Mouse (Mus musculus) E14TG2a.4 (cell line): ENCODE results near the gene Mmel1.

Source experiments
- H3K27me3 ChIP-seq: 2 replicates; pipeline ENCODE4 v1.6.1; 2014; ENCODE audit warnings: low read length, control low read depth; ENCODE audit not compliant: insufficient read depth
- H3K36me3 ChIP-seq: 2 replicates; pipeline ENCODE4 v1.6.1; 2014; ENCODE audit warnings: low read length, control low read depth; ENCODE audit not compliant: insufficient read depth
- H3K4me1 ChIP-seq: replicated peaks from 2 replicates; pipeline ENCODE4 v1.6.1; 2014; ENCODE audit warnings: low read depth, low read length, control low read depth
- H3K4me3 ChIP-seq: replicated peaks from 2 replicates; pipeline ENCODE4 v1.5.1; 2014; ENCODE audit warnings: mild to moderate bottlenecking, low read length
- H3K9me3 ChIP-seq: 2 replicates; pipeline ENCODE4 v1.6.1; 2014; ENCODE audit warnings: low read length, control low read depth
- CTCF ChIP-seq: conservative IDR thresholded peaks from 2 replicates; pipeline ENCODE4 v1.5.1; 2014; ENCODE audit warnings: low read length
- NANOG ChIP-seq: IDR thresholded peaks from 2 replicates; pipeline ENCODE4 v1.6.1; 2014; ENCODE audit warnings: borderline replicate concordance, low read length, mixed read lengths
- POU5F1 ChIP-seq: IDR thresholded peaks from 2 replicates; pipeline ENCODE4 v1.6.1; 2014; ENCODE audit warnings: low read length, borderline replicate concordance

Mmel1 gene

DNA sequence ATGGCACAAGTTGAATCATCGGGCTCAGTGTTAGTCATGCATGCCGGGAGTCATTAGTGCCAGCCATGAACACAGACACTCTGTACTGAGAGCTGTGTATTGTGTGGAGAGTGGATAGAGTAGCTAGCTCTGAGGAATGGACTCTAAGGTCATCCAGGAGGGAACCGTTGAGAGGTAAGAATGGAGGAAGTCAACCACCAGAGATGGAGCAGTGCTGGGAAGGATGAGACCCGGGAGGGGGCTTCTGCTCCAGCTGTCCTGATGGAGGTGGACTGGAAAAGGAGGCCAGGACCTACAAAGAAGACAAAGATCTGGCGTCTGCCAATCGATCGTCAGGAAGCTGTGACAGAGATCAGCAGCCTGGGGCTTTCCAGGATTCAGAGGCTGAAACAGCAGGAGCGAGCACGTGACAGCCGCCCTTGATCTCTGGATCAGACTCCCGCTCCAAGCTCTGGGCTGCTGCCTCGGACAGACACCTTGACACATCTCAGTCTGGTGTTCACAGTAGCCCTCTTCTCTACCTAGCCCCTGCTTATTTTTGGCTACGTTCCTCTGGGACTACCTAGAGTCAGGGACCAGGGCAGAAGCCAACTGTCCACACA is 64.0 kb downstream of the Mmel1 start:
- no peaks in the 10 kb centered on the region for H3K9me3 ChIP-seq
- H3K4me3 ChIP-seq = no peak overlapping the region
- peaks cover 27% of the 10 kb centered on the region for H3K27me3 ChIP-seq
- no peaks in the 10 kb centered on the region for H3K36me3 ChIP-seq
- peaks cover 7% of the 10 kb centered on the region for H3K4me1 ChIP-seq
- no peak for TF ChIP-seq NANOG
- no peak for TF ChIP-seq CTCF
- no peak for TF ChIP-seq POU5F1

DNA sequence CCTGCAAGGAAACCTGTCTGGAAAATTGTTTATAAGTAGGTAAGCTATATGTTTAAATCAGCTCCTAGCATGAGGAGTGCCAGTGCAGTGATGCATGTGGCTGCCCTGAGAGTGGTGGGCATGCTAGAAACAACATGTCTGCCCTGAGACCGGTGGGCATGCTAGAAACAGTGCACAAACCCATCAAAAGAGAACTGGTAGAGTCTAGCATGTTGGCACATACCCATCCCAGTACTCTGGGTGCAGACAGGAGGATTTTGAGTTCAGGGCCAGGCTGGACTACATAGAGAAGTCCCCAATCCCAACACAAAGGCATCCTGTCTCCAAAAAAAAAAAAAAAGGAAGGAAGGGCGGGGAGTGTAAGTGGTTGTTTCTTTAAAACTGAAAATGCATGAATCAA is 65.4 kb downstream of the Mmel1 start:
- no peaks in the 10 kb centered on the region for H3K36me3 ChIP-seq
- TF ChIP-seq NANOG (no peak), CTCF (no peak), POU5F1 (no peak)
- peaks cover 26% of the 10 kb centered on the region for H3K27me3 ChIP-seq
- H3K9me3 ChIP-seq = no peaks in the 10 kb centered on the region
- no peak overlapping the region for H3K4me3 ChIP-seq
- H3K4me1 ChIP-seq = 0 out of 2 replicates have a peak, but pooled peaks cover 3% of the 10 kb centered on the region

DNA sequence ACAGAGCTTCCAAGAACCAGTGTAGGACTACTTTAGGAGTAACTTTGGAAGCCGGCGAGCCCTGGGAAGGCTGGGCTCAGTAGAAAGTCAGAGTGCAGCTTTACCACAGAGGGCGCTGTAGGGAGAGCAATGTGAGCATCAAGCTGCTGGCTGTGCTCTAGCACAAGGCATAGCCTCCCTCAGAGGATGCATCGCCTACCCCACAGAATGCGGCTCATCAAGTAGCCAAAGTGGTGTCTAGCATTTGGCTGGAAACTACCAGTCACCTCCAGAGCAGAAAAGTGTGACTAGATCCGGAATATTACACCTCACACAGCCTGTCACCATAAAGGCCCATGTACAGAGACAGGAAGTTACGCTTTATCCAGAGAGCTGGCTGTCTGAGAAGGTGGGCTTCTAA is 66.4 kb downstream of the Mmel1 start:
- Histone ChIP-seq H3K27me3 (peaks cover 21% of the 10 kb centered on the region), H3K9me3 (no peaks in the 10 kb centered on the region), H3K36me3 (no peaks in the 10 kb centered on the region), H3K4me1 (0 out of 2 replicates have a peak, but pooled peaks cover 3% of the 10 kb centered on the region), H3K4me3 (no peak overlapping the region)
- TF ChIP-seq CTCF = peak; percentile 33
- no peak for TF ChIP-seq NANOG
- no peak for TF ChIP-seq POU5F1

DNA sequence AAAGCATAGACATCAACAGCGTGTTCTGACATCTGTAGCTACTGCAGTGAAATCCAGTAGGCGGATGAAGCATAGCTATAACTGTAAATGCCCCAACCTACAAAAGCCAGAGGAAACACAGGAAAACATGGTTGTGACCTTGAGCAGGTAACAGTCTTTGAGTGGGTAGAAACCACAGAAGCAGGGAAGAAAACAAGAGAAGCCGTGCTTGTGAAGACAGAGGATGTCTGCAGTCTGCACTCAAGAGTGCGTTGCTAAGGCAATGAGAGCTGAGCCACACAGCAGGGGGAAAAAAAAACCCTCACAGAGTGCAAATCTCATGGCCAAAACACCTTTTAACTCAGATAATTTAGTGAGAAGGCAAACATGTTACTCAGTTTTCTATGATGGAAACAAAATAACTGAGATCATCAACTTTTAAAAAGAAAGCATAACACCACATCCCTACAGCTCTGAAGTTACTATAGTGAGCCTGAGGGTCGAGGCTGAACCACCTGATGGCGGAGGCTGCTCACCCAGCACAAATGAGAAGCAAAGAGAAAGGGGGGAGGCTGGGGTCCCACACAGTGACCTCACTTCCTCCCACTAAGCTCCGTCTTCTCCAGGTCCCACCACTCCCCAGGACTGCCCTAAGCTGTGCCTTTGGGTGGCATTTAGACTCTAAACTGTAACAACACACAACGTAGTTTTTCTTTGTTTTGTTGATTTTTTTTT is 67.3 kb downstream of the Mmel1 start:
- TF ChIP-seq NANOG = no peak
- TF ChIP-seq CTCF = no peak
- no peak for TF ChIP-seq POU5F1
- Histone ChIP-seq H3K36me3 (no peaks in the 10 kb centered on the region), H3K9me3 (no peaks in the 10 kb centered on the region), H3K4me1 (peaks cover 5% of the 10 kb centered on the region), H3K4me3 (no peak overlapping the region), H3K27me3 (peaks cover 21% of the 10 kb centered on the region)

DNA sequence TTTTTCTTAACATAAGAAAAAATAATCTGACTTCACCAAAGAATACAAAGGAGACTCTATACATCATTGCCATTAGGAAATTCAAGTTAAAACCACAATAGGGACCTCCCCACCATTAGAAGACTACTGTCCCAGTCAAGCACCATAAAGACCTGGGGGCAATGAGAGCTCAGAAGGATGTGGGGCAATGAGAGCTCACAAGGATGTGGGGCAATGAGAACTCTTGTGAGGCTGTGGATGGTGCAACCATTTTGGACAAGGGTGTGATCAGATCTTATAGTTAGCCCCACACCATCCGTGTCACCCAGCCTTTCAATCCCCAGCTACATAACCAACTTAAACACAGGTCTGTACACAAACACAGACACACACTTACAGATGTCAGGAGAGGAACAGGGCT is 68.4 kb downstream of the Mmel1 start:
- no peak overlapping the region for H3K4me3 ChIP-seq
- no peaks in the 10 kb centered on the region for H3K36me3 ChIP-seq
- peaks cover 11% of the 10 kb centered on the region for H3K4me1 ChIP-seq
- TF ChIP-seq NANOG (no peak), CTCF (no peak), POU5F1 (no peak)
- H3K27me3 ChIP-seq = peaks cover 17% of the 10 kb centered on the region
- no peaks in the 10 kb centered on the region for H3K9me3 ChIP-seq

DNA sequence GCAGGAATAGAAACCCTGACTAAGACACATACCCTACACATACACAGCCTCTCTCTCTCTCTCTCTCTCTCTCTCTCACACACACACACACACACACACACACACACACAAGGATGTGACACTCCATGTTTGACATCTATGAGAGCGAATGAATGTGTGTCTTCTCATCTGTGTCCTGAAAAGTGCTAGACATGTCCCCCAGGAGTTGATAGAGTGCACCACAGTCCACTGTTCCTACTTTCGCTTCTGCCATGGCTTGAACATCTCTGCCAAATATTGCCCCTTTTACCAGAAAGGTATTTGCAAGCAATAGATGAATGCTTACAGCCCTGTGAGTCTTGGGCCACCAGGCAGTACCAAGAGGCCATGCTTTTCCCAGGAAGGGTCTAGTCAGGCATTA is 70.8 kb downstream of the Mmel1 start:
- Histone ChIP-seq H3K27me3 (0 out of 2 replicates have a peak, but pooled peaks cover 2% of the 10 kb centered on the region), H3K36me3 (no peaks in the 10 kb centered on the region), H3K4me3 (no peak overlapping the region), H3K9me3 (no peaks in the 10 kb centered on the region), H3K4me1 (peaks cover 26% of the 10 kb centered on the region)
- TF ChIP-seq NANOG = no peak
- TF ChIP-seq CTCF = no peak
- TF ChIP-seq POU5F1 = no peak

DNA sequence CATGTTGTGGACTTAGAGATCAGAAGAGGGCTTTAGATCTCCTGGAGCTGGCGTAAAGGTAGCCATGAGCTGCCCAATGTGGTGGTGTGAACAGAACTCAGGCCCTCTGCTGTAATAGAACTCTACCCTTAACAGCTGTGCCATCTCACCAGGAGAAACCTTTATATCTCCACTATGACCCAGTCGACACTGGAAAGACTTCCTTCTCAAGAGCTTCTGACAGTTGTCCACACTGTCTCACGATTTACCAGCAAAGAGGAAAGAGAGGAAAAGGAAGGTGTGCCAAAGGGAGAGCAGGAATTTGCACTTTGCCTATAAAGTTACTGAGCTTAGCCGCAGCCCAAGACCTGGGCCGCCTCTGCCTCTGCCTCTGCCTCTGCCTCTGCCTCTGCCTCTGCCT is 72.4 kb downstream of the Mmel1 start:
- Histone ChIP-seq H3K27me3 (0 out of 2 replicates have a peak, but pooled peaks cover 2% of the 10 kb centered on the region), H3K4me1 (peaks cover 33% of the 10 kb centered on the region), H3K4me3 (no peak overlapping the region), H3K9me3 (no peaks in the 10 kb centered on the region), H3K36me3 (no peaks in the 10 kb centered on the region)
- TF ChIP-seq POU5F1 (no peak), CTCF (no peak), NANOG (no peak)

DNA sequence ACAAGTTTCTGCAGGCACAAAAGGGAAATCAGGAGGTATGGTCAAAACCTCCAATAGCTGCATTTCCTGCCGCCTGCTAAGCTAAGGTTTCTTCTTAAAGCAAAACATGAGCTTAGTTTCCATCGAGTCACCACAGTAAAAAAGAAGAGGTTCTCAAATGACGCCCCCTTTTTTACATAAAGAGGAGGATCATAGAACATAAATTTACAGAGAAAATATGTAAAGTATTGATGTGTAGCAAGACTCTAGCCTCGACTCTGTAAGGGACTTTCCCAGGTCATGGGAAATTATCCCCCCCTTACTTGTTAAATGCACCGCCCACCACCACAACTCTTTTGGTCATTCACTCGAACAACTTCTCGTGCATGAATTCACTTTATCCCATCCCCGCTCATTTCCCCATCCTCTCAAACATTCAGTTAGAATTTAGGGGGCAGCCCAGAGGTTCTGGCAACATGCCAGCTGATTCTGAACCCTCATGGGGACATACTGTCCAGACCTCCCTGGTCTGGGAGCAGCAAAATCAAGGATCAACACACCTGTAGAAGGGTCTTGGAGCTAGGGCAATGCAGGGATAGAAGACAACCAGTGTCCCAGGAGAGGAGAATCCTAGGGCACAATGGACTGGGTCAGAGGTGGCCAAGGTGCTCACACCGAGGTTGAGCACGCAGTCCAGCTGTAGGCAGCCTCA is 73.4 kb downstream of the Mmel1 start:
- H3K27me3 ChIP-seq = 0 out of 2 replicates have a peak, but pooled peaks cover 2% of the 10 kb centered on the region
- peak overlapping the region; percentile 35; the same call in 1 of the 2 replicates for H3K4me3 ChIP-seq
- H3K9me3 ChIP-seq = no peaks in the 10 kb centered on the region
- peaks cover 38% of the 10 kb centered on the region for H3K4me1 ChIP-seq
- H3K36me3 ChIP-seq = no peaks in the 10 kb centered on the region
- no peak for TF ChIP-seq POU5F1
- no peak for TF ChIP-seq NANOG
- TF ChIP-seq CTCF = no peak
